Mouse (Mus musculus) kidney, adult 2 months (tissue): Measurements from ENCODE around the gene Slc17a4.

Experiments used
- CTCF ChIP-seq: fragments of 200-500 bp; conservative IDR thresholded peaks from 2 replicates; pipeline ENCODE4 v1.5.1; 2011; ENCODE audit warnings: low read depth, mild to moderate bottlenecking, control low read depth, low read length, moderate library complexity, mixed read lengths; ENCODE audit not compliant: insufficient read depth, insufficient read length
- POLR2A ChIP-seq: fragments of 200-500 bp; IDR thresholded peaks from one replicate; pipeline ENCODE4 v1.6.1; 2011; ENCODE audit warnings: low read depth, low read length, control low read depth

DNA sequence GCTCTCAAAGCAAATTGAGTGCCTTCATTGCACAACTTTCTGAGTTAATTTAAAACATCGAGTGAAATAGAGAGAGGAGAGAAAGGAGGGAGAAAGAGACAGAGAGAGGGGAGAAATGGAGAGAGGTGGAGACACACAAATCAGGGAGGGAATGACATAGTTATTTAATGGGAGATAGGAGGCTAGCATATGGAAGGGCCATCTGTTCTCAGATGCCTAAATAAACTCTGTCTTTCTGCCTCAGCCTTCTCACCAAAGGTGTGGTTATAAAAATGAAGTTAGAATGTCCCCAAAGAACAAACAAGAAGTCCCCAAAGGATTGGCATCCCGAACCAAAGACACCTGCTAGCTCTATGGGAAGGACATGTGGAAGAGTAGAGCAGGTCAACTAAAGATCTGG lies 65.5 kb downstream of the Slc17a4 start:
- TF ChIP-seq POLR2A (no peak), CTCF (no peak)
